Mouse (Mus musculus) heart, embryonic 13.5 days (tissue): ENCODE measurements at regions not wholly inside any gene's neighbourhood (a gene's known extent, or its start where the extent isn't known, plus 50 kb on each side); places are given as distances from the start of the nearest gene placed in this dataset.

Experiments
- ATAC-seq: fragments of 200-750 bp; cut with Nextera tagmentation; 2 replicates; pipeline ENCODE4 v1.8.0; 2017; ENCODE audit warnings: moderate TSS enrichment; ENCODE audit not compliant: insufficient number of reproducible peaks, low FRiP score, low TSS enrichment; ENCODE audit errors: extremely low read depth
- H3K27ac ChIP-seq: fragments of 300-500 bp; sonication (generic); replicated peaks from 2 replicates; pipeline ENCODE4 v1.5.1; 2015; ENCODE audit warnings: moderate library complexity, mild to moderate bottlenecking, inconsistent platforms
- H3K27me3 ChIP-seq: fragments of 300-500 bp; sonication (generic); replicated peaks from 2 replicates; pipeline ENCODE4 v1.6.1; 2015; ENCODE audit warnings: mild to moderate bottlenecking, inconsistent platforms
- H3K36me3 ChIP-seq: fragments of 300-500 bp; sonication (generic); 2 replicates; pipeline ENCODE4 v1.6.1; 2015; ENCODE audit warnings: mild to moderate bottlenecking, inconsistent platforms
- H3K4me1 ChIP-seq: fragments of 300-500 bp; sonication (generic); 2 replicates; pipeline ENCODE4 v1.6.1; 2015; ENCODE audit warnings: inconsistent platforms
- H3K4me2 ChIP-seq: fragments of 300-500 bp; sonication (generic); 2 replicates; pipeline ENCODE4 v1.6.1; 2015; ENCODE audit warnings: inconsistent platforms, mild to moderate bottlenecking, moderate library complexity
- H3K4me3 ChIP-seq: fragments of 300-500 bp; sonication (generic); 2 replicates; pipeline ENCODE4 v1.5.1; 2015; ENCODE audit warnings: moderate library complexity, mild to moderate bottlenecking, inconsistent platforms
- H3K9ac ChIP-seq: fragments of 300-500 bp; sonication (generic); 2 replicates; pipeline ENCODE4 v1.6.1; 2015; ENCODE audit warnings: inconsistent platforms, mild to moderate bottlenecking, moderate library complexity
- H3K9me3 ChIP-seq: fragments of 300-500 bp; sonication (generic); 2 replicates; pipeline ENCODE4 v1.6.1; 2016; ENCODE audit warnings: inconsistent platforms
- WGBS: fragments of 180-500 bp; shearing (Covaris S2); methylation state at CpG from one replicate; pipeline ENCODE4 v1.1.7; 2015; ENCODE audit warnings: mixed read lengths; 5-methylcytosine and 5-hydroxymethylcytosine counted together

- WGBS = 87% methylated on average over 6 of the region's 6 CpGs
- no peak overlapping the region for H3K4me2 ChIP-seq
Observed at GRCm38 (mm10) chr16:29987999-29988398, 76.2 kb upstream of the Hes1 start.

GRCm38 (mm10) chr16:29989308-29989707, 74.9 kb upstream of the Hes1 start:
- H3K4me1 ChIP-seq = peaks cover 7% of the 10 kb centered on the region
- ATAC-seq = no peak
- H3K4me2 ChIP-seq = no peak overlapping the region
- H3K9me3 ChIP-seq = no peaks in the 10 kb centered on the region
- H3K27ac ChIP-seq = no peak overlapping the region
- H3K36me3 ChIP-seq = no peaks in the 10 kb centered on the region
- H3K4me3 ChIP-seq = no peak overlapping the region
- 0 out of 2 replicates have a peak, but pooled peaks cover 3% of the 10 kb centered on the region for H3K27me3 ChIP-seq
- H3K9ac ChIP-seq = no peak overlapping the region
- 52% methylated on average over 1 of the region's 1 CpGs for WGBS

More at GRCm38 (mm10) chr16:29987999-29988398, 76.2 kb upstream of the Hes1 start:
- peaks cover 7% of the 10 kb centered on the region for H3K4me1 ChIP-seq
- no peak for ATAC-seq
- no peaks in the 10 kb centered on the region for H3K36me3 ChIP-seq
- no peak overlapping the region for H3K27ac ChIP-seq
- no peaks in the 10 kb centered on the region for H3K9me3 ChIP-seq
- 0 out of 2 replicates have a peak, but pooled peaks cover 3% of the 10 kb centered on the region for H3K27me3 ChIP-seq
- H3K4me3 ChIP-seq = no peak overlapping the region
- no peak overlapping the region for H3K9ac ChIP-seq

GRCm38 (mm10) chr16:29990393-29990792, 73.8 kb upstream of the Hes1 start:
- Histone ChIP-seq H3K4me3 (no peak overlapping the region), H3K27ac (no peak overlapping the region), H3K4me1 (peaks cover 7% of the 10 kb centered on the region), H3K4me2 (no peak overlapping the region), H3K36me3 (no peaks in the 10 kb centered on the region), H3K9me3 (no peaks in the 10 kb centered on the region), H3K27me3 (no peaks in the 10 kb centered on the region), H3K9ac (no peak overlapping the region)
- ATAC-seq = no peak
- 66% methylated on average over 3 of the region's 3 CpGs for WGBS

- no peak for ATAC-seq
Observed at GRCm38 (mm10) chr16:29990795-29991587, 73.2 kb upstream of the Hes1 start.

DNA sequence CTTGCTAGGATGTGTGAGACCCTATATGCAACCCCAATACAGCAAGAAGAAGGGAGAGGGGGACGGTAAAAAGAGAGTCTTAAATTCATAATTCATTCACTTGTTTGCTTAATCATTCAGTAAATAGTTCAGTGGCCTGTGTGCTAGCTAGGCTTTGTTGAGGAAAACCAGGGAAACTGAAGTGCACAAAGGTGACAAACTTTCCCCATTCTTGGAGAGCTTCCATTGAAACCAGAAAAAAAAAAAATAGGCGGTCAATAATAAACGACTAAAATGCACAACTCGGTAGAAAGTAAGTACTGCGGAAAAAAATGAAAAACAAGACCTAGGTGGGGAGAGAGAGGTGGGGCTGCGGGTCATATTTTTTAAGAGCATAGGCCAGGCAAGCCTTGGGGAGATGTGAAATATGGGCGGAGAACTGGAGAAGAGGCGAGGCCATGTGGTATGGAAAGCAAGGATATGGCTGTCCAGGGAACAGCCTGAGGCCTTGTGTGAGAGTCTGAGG, 72.3 kb upstream of the Hes1 start:
- WGBS = 85% methylated on average over 8 of the region's 8 CpGs
- H3K27me3 ChIP-seq = no peaks in the 10 kb centered on the region
- no peak overlapping the region for H3K9ac ChIP-seq
- no peaks in the 10 kb centered on the region for H3K9me3 ChIP-seq
- no peak overlapping the region for H3K27ac ChIP-seq
- H3K4me1 ChIP-seq = peaks cover 21% of the 10 kb centered on the region
- ATAC-seq = no peak
- H3K36me3 ChIP-seq = no peaks in the 10 kb centered on the region
- no peak overlapping the region for H3K4me2 ChIP-seq
- no peak overlapping the region for H3K4me3 ChIP-seq

More at GRCm38 (mm10) chr16:29990795-29991587, 73.2 kb upstream of the Hes1 start:
- Histone ChIP-seq H3K27me3 (no peaks in the 10 kb centered on the region), H3K9ac (no peak overlapping the region), H3K4me3 (no peak overlapping the region), H3K27ac (no peak overlapping the region), H3K4me2 (no peak overlapping the region), H3K4me1 (peaks cover 12% of the 10 kb centered on the region), H3K9me3 (no peaks in the 10 kb centered on the region), H3K36me3 (no peaks in the 10 kb centered on the region)
- 72% methylated on average over 9 of the region's 9 CpGs for WGBS

DNA sequence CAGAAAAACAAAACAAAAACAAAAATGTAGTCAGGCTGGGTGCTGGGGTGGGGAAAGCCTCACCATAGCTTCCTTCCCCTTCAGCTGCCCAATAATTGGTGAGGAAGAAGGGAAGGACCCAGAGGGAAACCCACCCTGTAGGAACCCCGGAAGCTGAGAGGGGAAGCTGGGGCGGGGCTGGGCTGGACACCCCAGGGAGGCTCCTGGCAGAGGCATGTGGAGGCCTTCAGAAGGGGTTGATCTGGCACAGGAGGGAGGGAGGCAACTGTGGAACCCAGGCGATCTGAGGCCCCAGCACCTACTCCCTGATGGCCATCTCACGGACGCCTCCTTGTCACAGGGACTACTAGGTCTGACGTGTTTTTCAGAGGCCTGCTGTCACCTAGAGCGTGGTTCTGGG, 71.1 kb upstream of the Hes1 start:
- no peak for ATAC-seq
- WGBS = 74% methylated on average over 7 of the region's 7 CpGs
- H3K9ac ChIP-seq = no peak overlapping the region

DNA sequence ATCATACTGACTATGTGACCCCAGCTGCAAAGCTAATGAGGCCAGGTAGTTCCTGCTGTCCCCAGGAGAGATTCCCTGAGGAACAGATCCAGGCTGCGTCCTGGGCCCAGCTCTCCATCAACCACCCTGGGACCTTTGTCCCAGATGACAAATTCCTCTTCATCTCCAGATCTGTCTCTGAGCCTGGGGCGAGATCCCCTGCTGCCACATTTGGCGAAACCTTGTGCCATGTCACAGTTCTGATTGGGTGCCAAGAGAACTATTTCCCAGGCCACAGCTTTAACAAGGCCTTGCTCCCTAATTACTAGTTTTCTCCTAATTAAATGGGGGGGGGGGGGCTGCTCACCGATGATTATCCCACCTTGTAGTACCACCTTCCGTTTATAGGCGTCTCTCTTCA, 70.6 kb upstream of the Hes1 start:
- Histone ChIP-seq H3K27me3 (no peaks in the 10 kb centered on the region), H3K9ac (no peak overlapping the region), H3K4me2 (no peak overlapping the region), H3K27ac (no peak overlapping the region), H3K36me3 (no peaks in the 10 kb centered on the region), H3K9me3 (no peaks in the 10 kb centered on the region), H3K4me3 (no peak overlapping the region), H3K4me1 (peaks cover 27% of the 10 kb centered on the region)
- WGBS = 69% methylated on average over 6 of the region's 6 CpGs
- ATAC-seq = no peak

More for the DNA sequence above, 71.1 kb upstream of the Hes1 start:
- no peaks in the 10 kb centered on the region for H3K36me3 ChIP-seq
- H3K4me1 ChIP-seq = peaks cover 27% of the 10 kb centered on the region
- no peak overlapping the region for H3K4me2 ChIP-seq
- H3K27me3 ChIP-seq = no peaks in the 10 kb centered on the region
- H3K4me3 ChIP-seq = no peak overlapping the region
- no peak overlapping the region for H3K27ac ChIP-seq
- H3K9me3 ChIP-seq = no peaks in the 10 kb centered on the region

DNA sequence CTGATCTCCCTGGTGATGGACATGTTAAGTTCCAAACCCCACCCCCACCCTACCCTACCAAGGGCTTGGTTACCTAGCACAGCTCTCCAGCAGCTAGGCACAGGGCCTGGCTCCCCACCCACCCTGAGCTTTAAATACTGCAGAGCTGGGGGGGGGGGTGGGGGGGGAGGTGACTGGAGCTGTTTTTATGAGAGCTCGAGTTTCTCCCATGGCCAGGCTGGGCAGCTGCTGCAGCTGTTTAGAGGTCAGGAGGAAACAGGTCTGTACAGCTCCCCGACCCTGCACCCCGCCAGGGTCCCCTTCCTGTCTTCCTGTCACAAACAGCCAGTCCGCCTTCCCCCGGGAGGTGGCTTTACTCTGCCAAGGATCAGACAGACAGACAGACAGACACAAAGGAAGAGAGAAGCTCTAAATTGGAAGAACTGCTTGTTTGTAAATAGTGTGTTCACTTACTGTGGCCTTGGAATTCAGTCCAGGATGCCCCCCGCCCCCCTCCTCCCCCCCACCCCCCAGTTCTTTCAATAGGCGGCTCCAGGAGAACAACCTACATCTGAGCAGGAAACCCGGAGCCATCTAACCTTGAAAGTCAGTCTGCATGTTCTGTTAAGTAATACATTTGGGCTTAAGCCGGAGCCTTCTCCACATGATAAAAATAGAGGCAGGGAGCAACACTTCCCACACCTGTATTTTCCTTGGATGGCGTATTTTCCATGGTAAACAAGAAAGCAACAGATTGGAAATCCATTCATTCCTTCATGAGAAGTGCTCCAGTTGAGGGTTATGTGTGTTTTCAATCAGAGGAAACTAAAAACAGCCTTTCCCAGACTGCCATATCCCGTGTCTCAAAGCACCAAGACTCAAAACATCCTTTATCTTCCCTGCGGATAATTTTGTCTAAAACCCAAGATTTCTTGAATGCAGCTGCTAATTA, 67.8 kb upstream of the Hes1 start:
- H3K27me3 ChIP-seq = no peaks in the 10 kb centered on the region
- H3K27ac ChIP-seq = peak overlapping the region; percentile 54; the same call in 1 of the 2 replicates
- no peak overlapping the region for H3K4me3 ChIP-seq
- peaks cover 23% of the 10 kb centered on the region for H3K4me1 ChIP-seq
- no peaks in the 10 kb centered on the region for H3K9me3 ChIP-seq
- H3K36me3 ChIP-seq = no peaks in the 10 kb centered on the region
- no peak for ATAC-seq
- WGBS = 30% methylated on average over 11 of the region's 12 CpGs
- H3K4me2 ChIP-seq = peak overlapping the region; percentile 31; the same call in 1 of the 2 replicates
- H3K9ac ChIP-seq = peak overlapping the region; percentile 54; the same call in 1 of the 2 replicates

DNA sequence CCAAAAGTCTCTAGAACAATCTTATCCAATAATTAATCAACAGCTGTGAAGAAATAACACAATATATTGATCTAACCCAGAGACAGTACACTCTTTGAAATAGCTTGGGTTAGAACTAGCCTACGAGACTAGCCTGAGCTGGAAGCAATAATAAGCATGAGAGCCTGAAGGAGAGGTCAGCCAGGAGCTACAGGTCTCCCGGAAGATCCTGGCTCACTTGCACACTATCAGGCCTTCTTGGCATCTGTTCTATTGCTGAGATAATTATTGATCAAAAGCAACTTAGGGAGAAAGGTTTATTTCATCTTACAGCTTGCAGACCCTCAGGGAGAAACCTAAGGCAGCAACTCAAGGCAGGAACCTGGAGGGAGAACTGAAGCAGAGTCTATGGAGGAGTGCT, 64.0 kb upstream of the Hes1 start:
- H3K4me2 ChIP-seq = no peak overlapping the region
- ATAC-seq = no peak
- H3K27ac ChIP-seq = no peak overlapping the region
- H3K4me1 ChIP-seq = peaks cover 28% of the 10 kb centered on the region
- H3K9me3 ChIP-seq = no peaks in the 10 kb centered on the region
- H3K9ac ChIP-seq = no peak overlapping the region
- H3K27me3 ChIP-seq = 0 out of 2 replicates have a peak, but pooled peaks cover 4% of the 10 kb centered on the region
- no peak overlapping the region for H3K4me3 ChIP-seq
- no peaks in the 10 kb centered on the region for H3K36me3 ChIP-seq
- 72% methylated on average over 2 of the region's 2 CpGs for WGBS

DNA sequence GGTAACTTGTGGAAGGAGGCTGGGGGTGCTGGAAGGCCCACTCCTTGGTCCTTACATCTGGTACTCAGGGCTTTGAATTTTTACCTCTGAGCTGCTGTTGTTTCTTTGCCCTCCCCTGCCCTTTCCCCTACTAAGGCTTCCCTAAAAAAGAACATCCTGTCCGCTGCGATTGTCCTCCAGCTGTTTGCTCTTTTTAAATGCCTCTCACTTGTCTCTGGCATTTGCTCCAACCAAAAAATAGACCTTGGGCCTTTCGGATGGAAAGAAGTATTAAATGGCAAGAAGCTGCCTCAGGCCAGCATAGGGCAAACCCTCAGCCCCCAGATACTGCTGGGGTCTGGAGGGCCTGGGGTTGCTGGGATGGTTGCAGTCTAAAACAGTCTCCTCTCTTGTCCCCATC, 59.1 kb upstream of the Hes1 start:
- Histone ChIP-seq H3K9ac (no peak overlapping the region), H3K4me1 (peaks cover 41% of the 10 kb centered on the region), H3K36me3 (no peaks in the 10 kb centered on the region), H3K27me3 (peaks cover 22% of the 10 kb centered on the region), H3K9me3 (no peaks in the 10 kb centered on the region), H3K27ac (no peak overlapping the region), H3K4me2 (no peak overlapping the region), H3K4me3 (no peak overlapping the region)
- WGBS = 50% methylated on average over 3 of the region's 3 CpGs
- ATAC-seq = no peak

DNA sequence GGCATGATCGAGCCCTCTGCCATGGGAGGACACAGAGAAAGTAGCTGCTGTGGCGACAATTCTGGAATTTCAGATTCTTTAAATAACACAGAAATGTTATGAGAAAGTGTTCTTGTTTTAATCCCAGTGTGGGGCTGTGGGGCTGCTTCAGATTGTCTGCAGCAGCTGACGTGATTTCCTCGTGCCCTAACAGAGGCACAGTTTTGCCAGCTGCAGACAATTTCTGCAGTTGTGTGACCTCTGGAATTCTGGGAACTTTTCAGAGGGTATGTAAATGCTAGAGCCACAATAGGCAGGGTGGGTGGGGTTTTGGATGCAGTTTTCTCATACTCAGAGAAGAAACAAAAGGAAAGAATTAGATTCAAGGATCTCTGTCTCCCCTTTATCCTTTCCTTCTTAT, 57.4 kb upstream of the Hes1 start:
- Histone ChIP-seq H3K4me1 (peaks cover 41% of the 10 kb centered on the region), H3K9me3 (no peaks in the 10 kb centered on the region), H3K9ac (no peak overlapping the region), H3K27ac (no peak overlapping the region), H3K36me3 (no peaks in the 10 kb centered on the region), H3K4me3 (no peak overlapping the region), H3K4me2 (no peak overlapping the region), H3K27me3 (peaks cover 22% of the 10 kb centered on the region)
- 66% methylated on average over 4 of the region's 4 CpGs for WGBS
- no peak for ATAC-seq
